Mouse (Mus musculus): Measurements from ENCODE around the gene Egfl6. TPM values are rescaled to one million over a fixed set of nuclear protein-coding genes. Genes with fewer than 3 reads are reported as not detected.

Egfl6 gene
- total and polyA plus RNA-seq, 2 experiments from 2014 or later: 1.9 to 2.0 TPM

DNA sequence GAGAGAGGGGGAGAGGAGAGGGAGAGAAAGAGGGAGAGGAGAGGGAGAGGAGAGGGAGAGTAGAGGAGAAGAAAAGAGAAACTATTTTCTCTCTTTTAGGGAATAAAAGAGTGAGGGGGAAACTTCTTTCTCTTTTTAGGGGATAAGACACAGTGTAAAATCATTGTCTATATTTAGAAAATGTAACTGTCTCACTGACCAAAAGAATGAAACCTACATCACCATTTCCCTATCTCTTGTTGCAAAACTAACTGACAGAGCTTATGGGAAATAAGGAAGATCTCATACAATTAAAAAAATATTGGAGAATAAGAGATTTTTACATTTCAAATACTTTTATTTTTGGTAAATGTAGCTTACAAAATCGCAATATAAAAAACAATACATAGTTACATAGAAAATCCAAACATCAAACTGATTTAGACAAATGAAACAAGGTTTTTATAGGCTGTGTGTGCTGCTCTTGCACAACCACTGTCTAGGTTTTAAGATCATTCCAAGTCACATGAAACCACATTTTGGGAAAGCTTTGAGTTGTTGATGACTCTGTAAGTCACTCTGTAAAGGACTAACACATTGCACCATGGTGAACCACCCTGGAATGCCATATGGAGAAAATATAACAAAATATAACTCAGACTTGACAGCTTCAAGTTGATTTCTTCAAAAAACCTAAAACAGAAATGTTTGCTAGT is 85.9 kb downstream of the Egfl6 start:
- no peak overlapping the region for H3K27ac ChIP-seq (ENCODE audit: low read depth, low read length)
- ATAC-seq (ENCODE audit: low FRiP score) (no peak), DNase-seq (ENCODE audit: low spot score) (no peak)
- no peaks in the 10 kb centered on the region for H3K4me1 ChIP-seq (ENCODE audit: insufficient read depth, low read length)
- no peak overlapping the region for H3K9ac ChIP-seq (replicated peaks; ENCODE audit: low read length, poor library complexity, severe bottlenecking)
- no peak overlapping the region for H3K4me2 ChIP-seq (ENCODE audit: low read depth, low read length, poor library complexity, severe bottlenecking)
- H3K4me3 ChIP-seq (ENCODE audit: low read depth, low read length): no peak overlapping the region
- H3K36me3 ChIP-seq (ENCODE audit: insufficient read depth, low read length): no peaks in the 10 kb centered on the region
- no peaks in the 10 kb centered on the region for H3K9me3 ChIP-seq (ENCODE audit: low read length)
- no peak for TF ChIP-seq CTCF (IDR thresholded peaks at IDR 0.05)
- WGBS: 79% methylated on average over 1 of the region's 1 CpGs
- H3K27me3 ChIP-seq (ENCODE audit: insufficient read depth, low read length): no peaks in the 10 kb centered on the region

- no peaks in the 10 kb centered on the region for H3K27me3 ChIP-seq (ENCODE audit: insufficient read depth, low read length)
- no peaks in the 10 kb centered on the region for H3K4me1 ChIP-seq (ENCODE audit: insufficient read depth, low read length)
- 39% methylated on average over 4 of the region's 4 CpGs for WGBS
- H3K4me3 ChIP-seq (ENCODE audit: low read depth, low read length): no peak overlapping the region
- H3K9me3 ChIP-seq (ENCODE audit: low read length): no peaks in the 10 kb centered on the region
- H3K9ac ChIP-seq (replicated peaks; ENCODE audit: low read length, poor library complexity, severe bottlenecking): no peak overlapping the region
- H3K36me3 ChIP-seq (ENCODE audit: insufficient read depth, low read length): no peaks in the 10 kb centered on the region
- peak; percentile 28 for DNase-seq (ENCODE audit: low spot score)
- no peak for TF ChIP-seq CTCF (IDR thresholded peaks at IDR 0.05)
- no peak overlapping the region for H3K27ac ChIP-seq (ENCODE audit: low read depth, low read length)
- no peak overlapping the region for H3K4me2 ChIP-seq (ENCODE audit: low read depth, low read length, poor library complexity, severe bottlenecking)
- ATAC-seq (ENCODE audit: low FRiP score): no peak
Observed at GRCm38 (mm10) chrX:166497771-166498170, 87.7 kb downstream of the Egfl6 start.

DNA sequence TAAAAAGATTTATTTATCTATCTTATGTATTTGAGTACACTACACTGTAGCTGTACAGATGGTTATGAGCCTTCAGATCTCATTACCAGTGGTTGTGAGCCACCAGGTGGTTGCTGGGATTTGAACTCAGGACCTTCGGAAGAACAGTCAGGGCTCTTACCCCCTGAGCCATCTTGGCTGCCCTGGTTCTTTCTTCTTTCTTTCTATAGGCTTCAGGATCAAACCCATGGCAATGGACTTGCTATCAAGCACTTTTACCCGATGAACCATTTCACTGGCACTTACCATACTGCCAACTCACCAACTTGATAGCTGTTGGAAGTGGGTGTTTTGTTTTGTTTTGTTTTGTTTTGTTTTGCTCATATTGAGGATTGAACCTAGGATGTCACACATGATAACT is 90.5 kb downstream of the Egfl6 start:
- Histone ChIP-seq H3K4me3 (ENCODE audit: low read depth, low read length) (no peak overlapping the region), H3K27ac (ENCODE audit: low read depth, low read length) (no peak overlapping the region), H3K9me3 (ENCODE audit: low read length) (no peaks in the 10 kb centered on the region), H3K36me3 (ENCODE audit: insufficient read depth, low read length) (no peaks in the 10 kb centered on the region), H3K9ac (replicated peaks; ENCODE audit: low read length, poor library complexity, severe bottlenecking) (no peak overlapping the region), H3K27me3 (ENCODE audit: insufficient read depth, low read length) (no peaks in the 10 kb centered on the region), H3K4me2 (ENCODE audit: low read depth, low read length, poor library complexity, severe bottlenecking) (no peak overlapping the region), H3K4me1 (ENCODE audit: insufficient read depth, low read length) (no peaks in the 10 kb centered on the region)
- 93% methylated on average over 2 of the region's 2 CpGs for WGBS
- ATAC-seq (ENCODE audit: low FRiP score): no peak
- DNase-seq (ENCODE audit: low spot score): no peak
- TF ChIP-seq CTCF (IDR thresholded peaks at IDR 0.05): no peak

DNA sequence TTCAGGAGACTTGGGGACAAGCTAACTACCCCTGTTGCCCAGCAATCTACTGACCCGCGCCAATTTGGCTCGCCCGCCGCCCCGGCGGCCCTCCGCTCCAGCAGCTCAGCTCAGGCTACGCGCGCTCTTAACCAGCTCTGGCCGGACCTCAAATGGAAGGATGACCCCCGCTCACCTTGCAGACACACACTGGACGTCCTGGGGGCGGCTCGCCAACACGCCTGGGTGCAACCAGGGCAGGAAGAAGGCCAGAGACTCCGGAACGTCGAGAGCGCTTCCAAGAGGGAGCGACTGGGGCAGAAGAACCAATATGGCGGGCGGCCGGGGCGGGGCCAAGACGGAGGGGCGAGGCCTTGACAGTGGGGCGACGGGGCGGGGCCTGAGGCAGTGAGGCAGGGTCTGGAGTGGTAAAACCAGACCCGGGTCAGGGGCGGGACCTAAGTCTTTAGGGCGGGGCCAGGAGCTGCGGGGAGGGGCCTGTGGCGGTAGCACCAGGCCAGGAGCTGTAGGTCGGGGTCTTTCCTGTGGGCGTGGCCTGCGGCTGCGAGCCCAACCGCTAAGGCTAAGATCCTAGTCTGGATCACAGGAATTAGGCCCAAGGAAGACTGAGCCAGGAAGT is 106.0 kb downstream of the Egfl6 start, which contains the start of gene Rab9:
Gene Rab9, minus strand, starts transcription at position 503 of the 619 bp plus-strand sequence.
- Histone ChIP-seq H3K4me1 (ENCODE audit: insufficient read depth, low read length) (no peaks in the 10 kb centered on the region), H3K4me3 (ENCODE audit: low read depth, low read length) (peak within 1 kb of the TSS; percentile 54), H3K9me3 (ENCODE audit: low read length) (no peaks in the 10 kb centered on the region), H3K27me3 (ENCODE audit: insufficient read depth, low read length) (no peaks in the 10 kb centered on the region), H3K9ac (replicated peaks; ENCODE audit: low read length, poor library complexity, severe bottlenecking) (peak within 1 kb of the TSS; percentile 68), H3K27ac (ENCODE audit: low read depth, low read length) (peak within 1 kb of the TSS; percentile 76), H3K4me2 (ENCODE audit: low read depth, low read length, poor library complexity, severe bottlenecking) (peak within 1 kb of the TSS; percentile 57), H3K36me3 (ENCODE audit: insufficient read depth, low read length) (no peaks in the 10 kb centered on the region)
- no peak for TF ChIP-seq CTCF (IDR thresholded peaks at IDR 0.05)
- WGBS: 17% methylated on average over 40 of the region's 41 CpGs
- DNase-seq (ENCODE audit: low spot score): peak; percentile 94
- ATAC-seq (ENCODE audit: low FRiP score): peak; percentile 99

GRCm38 (mm10) chrX:166478631-166479364 is 106.7 kb downstream of the Egfl6 start:
- no peak for TF ChIP-seq CTCF (IDR thresholded peaks at IDR 0.05)
- peak; percentile 53 for ATAC-seq (ENCODE audit: low FRiP score)

DNA sequence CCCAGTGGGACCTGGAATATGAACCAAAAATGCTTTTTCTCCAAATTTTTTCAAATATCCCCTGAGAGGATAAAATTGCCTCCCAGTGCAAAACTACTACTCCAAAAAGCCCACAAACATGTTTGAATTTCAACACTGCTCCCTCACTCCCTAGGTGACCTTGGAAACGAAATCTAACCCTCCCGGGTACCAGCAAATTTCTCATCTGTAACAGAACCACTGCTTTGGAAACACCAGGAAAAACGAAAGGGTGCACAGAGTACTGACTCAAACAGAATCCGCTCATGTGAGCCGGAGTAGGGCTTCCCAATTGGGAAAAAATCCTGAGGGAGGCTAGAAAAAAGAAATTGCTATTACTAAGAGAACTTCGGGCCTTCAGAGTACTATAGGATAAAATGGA is 108.1 kb downstream of the Egfl6 start:
- TF ChIP-seq CTCF (IDR thresholded peaks at IDR 0.05): no peak
- peak overlapping the region; percentile 57 for H3K4me2 ChIP-seq (ENCODE audit: low read depth, low read length, poor library complexity, severe bottlenecking)
- H3K9ac ChIP-seq (replicated peaks; ENCODE audit: low read length, poor library complexity, severe bottlenecking): no peak overlapping the region
- no peaks in the 10 kb centered on the region for H3K27me3 ChIP-seq (ENCODE audit: insufficient read depth, low read length)
- no peaks in the 10 kb centered on the region for H3K4me1 ChIP-seq (ENCODE audit: insufficient read depth, low read length)
- no peaks in the 10 kb centered on the region for H3K9me3 ChIP-seq (ENCODE audit: low read length)
- no peaks in the 10 kb centered on the region for H3K36me3 ChIP-seq (ENCODE audit: insufficient read depth, low read length)
- no peak for DNase-seq (ENCODE audit: low spot score)
- WGBS: 65% methylated on average over 6 of the region's 6 CpGs
- no peak overlapping the region for H3K4me3 ChIP-seq (ENCODE audit: low read depth, low read length)
- H3K27ac ChIP-seq (ENCODE audit: low read depth, low read length): no peak overlapping the region
- no peak for ATAC-seq (ENCODE audit: low FRiP score)

More at GRCm38 (mm10) chrX:166478631-166479364, 106.7 kb downstream of the Egfl6 start:
- peak overlapping the region; percentile 68 for H3K9ac ChIP-seq (replicated peaks; ENCODE audit: low read length, poor library complexity, severe bottlenecking)
- peak; percentile 0 for DNase-seq (ENCODE audit: low spot score)
- no peaks in the 10 kb centered on the region for H3K27me3 ChIP-seq (ENCODE audit: insufficient read depth, low read length)
- peak overlapping the region; percentile 54 for H3K4me3 ChIP-seq (ENCODE audit: low read depth, low read length)
- H3K27ac ChIP-seq (ENCODE audit: low read depth, low read length): peak overlapping the region; percentile 76
- 20% methylated on average over 28 of the region's 28 CpGs for WGBS
- H3K36me3 ChIP-seq (ENCODE audit: insufficient read depth, low read length): no peaks in the 10 kb centered on the region
- H3K9me3 ChIP-seq (ENCODE audit: low read length): no peaks in the 10 kb centered on the region
- peak overlapping the region; percentile 57 for H3K4me2 ChIP-seq (ENCODE audit: low read depth, low read length, poor library complexity, severe bottlenecking)
- no peaks in the 10 kb centered on the region for H3K4me1 ChIP-seq (ENCODE audit: insufficient read depth, low read length)

Other genes starting within 250 kb of the Egfl6 start
- gene Trappc2, start 145.1 kb downstream of the Egfl6 start, total RNA-seq (2014; rRNA removed): 43.0 and 48.0 TPM in 2 replicates
- gene Trappc2, start 145.1 kb downstream of the Egfl6 start, polyA plus RNA-seq (2015; fragmentation: Nextera tagmentation; extraction: Ambion mirVana): 107 and 108 TPM in 2 replicates
- 5.3 and 8.0 TPM in 2 replicates for gene Ofd1, start 145.0 kb downstream of the Egfl6 start, total RNA-seq (2014; rRNA removed)
- 6.4 and 6.7 TPM in 2 replicates for gene Ofd1, start 145.0 kb downstream of the Egfl6 start, polyA plus RNA-seq (2015; fragmentation: Nextera tagmentation; extraction: Ambion mirVana)
- 40.3 and 41.4 TPM in 2 replicates for gene Rab9, start 105.9 kb downstream of the Egfl6 start, total RNA-seq (2014; rRNA removed)
- gene Rab9, start 105.9 kb downstream of the Egfl6 start, polyA plus RNA-seq (2015; fragmentation: Nextera tagmentation; extraction: Ambion mirVana): 54.6 and 56.7 TPM in 2 replicates
- gene Tceanc, start 67.2 kb downstream of the Egfl6 start, total RNA-seq (2014; rRNA removed): 3.3 and 4.8 TPM in 2 replicates
- gene Tceanc, start 67.2 kb downstream of the Egfl6 start, polyA plus RNA-seq (2015; fragmentation: Nextera tagmentation; extraction: Ambion mirVana): 2.6 and 3.0 TPM in 2 replicates

All from midbrain, postnatal 0 days (tissue).